13 mouse cellular contexts compared by ENCODE assay signal in genomic region chr17:29199821-29200220, GRCm38 (mm10). TPM values are rescaled to one million over a fixed set of nuclear protein-coding genes. Genes with fewer than 3 reads are reported as not detected.
DNase-seq lines count a peak whose midpoint lies in the region; ATAC-seq and TF ChIP-seq lines count a peak whose summit lies in the region.
"Had no signal": no experiment of that assay in that cellular context is flagged by ENCODE, and none has a peak within 500 bp of the region (broad histone marks: within the 10 kb centered on the region; RNA-seq: fewer than 3 reads in every experiment).

No protein-coding gene starts in this region.

- no peak overlapping the region for H3K9ac ChIP-seq in embryonic facial prominence, embryonic 15.5 days
- H3K9ac ChIP-seq in hindbrain, postnatal 0 days (replicated peaks; ENCODE audit: low read length): no peak overlapping the region
- peak overlapping the region; percentile 38; the same call in 1 of the 2 replicates for H3K9ac ChIP-seq in midbrain, embryonic 16.5 days (ENCODE audit: low read depth, low read length)
- H3K9ac ChIP-seq: intestine, embryonic 15.5 days; liver, embryonic 14.5 days had no signal

- H3K4me2 ChIP-seq in embryonic facial prominence, embryonic 15.5 days (replicated peaks): no peak overlapping the region
- no peak overlapping the region for H3K4me2 ChIP-seq in hindbrain, postnatal 0 days (ENCODE audit: low read depth, low read length)
- no peak overlapping the region for H3K4me2 ChIP-seq in midbrain, embryonic 16.5 days (ENCODE audit: low read length)
- H3K4me2 ChIP-seq: intestine, embryonic 15.5 days had no signal

- WGBS in embryonic facial prominence, embryonic 15.5 days: 21% methylated on average over 6 of the region's 7 CpGs
- 45% methylated on average over 6 of the region's 7 CpGs for WGBS in hindbrain, postnatal 0 days
- 22% methylated on average over 6 of the region's 7 CpGs for WGBS in midbrain, embryonic 16.5 days

- 0 out of 2 replicates have a peak, but pooled peaks cover 4% of the 10 kb centered on the region for H3K27me3 ChIP-seq in embryonic facial prominence, embryonic 15.5 days
- H3K27me3 ChIP-seq in hindbrain, postnatal 0 days (ENCODE audit: insufficient read depth, low read length): no peaks in the 10 kb centered on the region
- no peaks in the 10 kb centered on the region for H3K27me3 ChIP-seq in midbrain, embryonic 16.5 days (ENCODE audit: control insufficient read depth, insufficient read depth, low read depth, low read length)
- H3K27me3 ChIP-seq: intestine, embryonic 15.5 days had no signal

- no peak overlapping the region for H3K4me3 ChIP-seq in layer of hippocampus, adult 2 months
- no peak overlapping the region for H3K4me3 ChIP-seq in embryonic facial prominence, embryonic 15.5 days (replicated peaks)
- H3K4me3 ChIP-seq in hindbrain, postnatal 0 days (ENCODE audit: low read length): no peak overlapping the region
- H3K4me3 ChIP-seq in midbrain, embryonic 16.5 days (ENCODE audit: low read depth, low read length): no peak overlapping the region
- H3K4me3 ChIP-seq: intestine, embryonic 15.5 days had no signal

- H3K9me3 ChIP-seq in embryonic facial prominence, embryonic 15.5 days (replicated peaks): no peaks in the 10 kb centered on the region
- no peaks in the 10 kb centered on the region for H3K9me3 ChIP-seq in hindbrain, postnatal 0 days (ENCODE audit: low read length)
- no peaks in the 10 kb centered on the region for H3K9me3 ChIP-seq in midbrain, embryonic 16.5 days (replicated peaks; ENCODE audit: control insufficient read depth, low read length, poor library complexity, severe bottlenecking)
- H3K9me3 ChIP-seq: intestine, embryonic 15.5 days had no signal

- TF ChIP-seq CTCF in layer of hippocampus, adult 2 months (conservative IDR thresholded peaks at IDR 0.05): no peak
- TF ChIP-seq CTCF in hindbrain, postnatal 0 days (IDR thresholded peaks at IDR 0.05; ENCODE audit: low read depth): no peak

- peak overlapping the region; percentile 5; the same call in 1 of the 2 replicates for H3K27ac ChIP-seq in layer of hippocampus, adult 2 months
- peak overlapping the region; percentile 83 for H3K27ac ChIP-seq in embryonic facial prominence, embryonic 15.5 days (replicated peaks)
- H3K27ac ChIP-seq in hindbrain, postnatal 0 days: peak overlapping the region; percentile 45; the same call in 1 of the 2 replicates
- peak overlapping the region; percentile 75 for H3K27ac ChIP-seq in midbrain, embryonic 16.5 days (ENCODE audit: low read length)
- H3K27ac ChIP-seq: intestine, embryonic 15.5 days; liver, embryonic 14.5 days; macrophage had no signal

- no peaks in the 10 kb centered on the region for H3K36me3 ChIP-seq in embryonic facial prominence, embryonic 15.5 days
- no peaks in the 10 kb centered on the region for H3K36me3 ChIP-seq in hindbrain, postnatal 0 days (ENCODE audit: insufficient read depth, low read length)
- no peaks in the 10 kb centered on the region for H3K36me3 ChIP-seq in midbrain, embryonic 16.5 days (ENCODE audit: control insufficient read depth, insufficient read depth, low read length)
- H3K36me3 ChIP-seq: intestine, embryonic 15.5 days had no signal

- ATAC-seq in embryonic facial prominence, embryonic 15.5 days (ENCODE audit: insufficient number of reproducible peaks, low FRiP score, low TSS enrichment, low read depth): no peak
- ATAC-seq in hindbrain, postnatal 0 days: no peak; the same call in 1 of the 2 replicates
- no peak for ATAC-seq in midbrain, embryonic 16.5 days
- no peak for ATAC-seq in megakaryocyte-erythroid progenitor cell, adult 5-6 weeks (replicated peaks; ENCODE audit: low FRiP score, low TSS enrichment, poor library complexity, severe bottlenecking)
- ATAC-seq: intestine, embryonic 15.5 days had no signal

- peaks cover 12% of the 10 kb centered on the region for H3K4me1 ChIP-seq in embryonic facial prominence, embryonic 15.5 days
- no peaks in the 10 kb centered on the region for H3K4me1 ChIP-seq in hindbrain, postnatal 0 days (ENCODE audit: insufficient read depth, low read length)
- H3K4me1 ChIP-seq in midbrain, embryonic 16.5 days (ENCODE audit: control insufficient read depth, insufficient read depth, low read length): peaks cover 12% of the 10 kb centered on the region
- H3K4me1 ChIP-seq: intestine, embryonic 15.5 days had no signal

- DNase-seq in layer of hippocampus, adult 2 months (ENCODE audit: low spot score in 2 of 2): no peak
- DNase-seq in layer of hippocampus, adult 8-10 months (ENCODE audit: low spot score in 2 of 2): no peak
- DNase-seq in hindbrain, postnatal 0 days (ENCODE audit: low spot score): no peak
- DNase-seq in adipocyte (ENCODE audit: low spot score): no peak
- DNase-seq in lung, adult 18-20 months: no peak
- DNase-seq: gastrocnemius, postnatal 25 days; kidney, postnatal 25 days had no signal

RNA-seq across cellular contexts. Expression of gene Cpne5, which starts 38.1 kb away (rescaled TPM):
- 10 to 100 TPM; 34.0 to 36.3 TPM for total RNA-seq in layer of hippocampus, adult 2 months (2021)
- 10 to 100 TPM; 26.5 to 35.8 (median 29.7) TPM for total RNA-seq in layer of hippocampus, adult 8-10 months (2022)
- polyA plus RNA-seq in embryonic facial prominence, embryonic 15.5 days (2015; fragmentation: Nextera tagmentation; extraction: Ambion mirVana): 27.6 and 28.9 TPM in 2 replicates
- total RNA-seq in hindbrain, postnatal 0 days (2014; rRNA removed): 56.1 and 65.8 TPM in 2 replicates
- 56.6 and 61.6 TPM in 2 replicates for polyA plus RNA-seq in hindbrain, postnatal 0 days (2015; fragmentation: Nextera tagmentation; extraction: Ambion mirVana)
- 43.6 and 55.8 TPM in 2 replicates for polyA plus RNA-seq in midbrain, embryonic 16.5 days (2015; fragmentation: Nextera tagmentation; extraction: Ambion mirVana)
- 0.17 TPM in 1 of 2 replicates, not detected in the other for total RNA-seq in megakaryocyte-erythroid progenitor cell, adult 5-6 weeks (2014; fragmentation: Nextera tagmentation)
- 0.38 TPM in 1 of 2 replicates, not detected in the other for total RNA-seq in megakaryocyte-erythroid progenitor cell, adult 5-6 weeks (2017)
- polyA plus RNA-seq: macrophage had no signal

Comparison
In these comparisons a context has a peak if more than half of its experiments do, and no peak if none do; other contexts are left out.
1. H3K27ac ChIP-seq: peak in every context shown above with its lines; median percentile 83 in embryonic facial prominence, embryonic 15.5 days; 75 in midbrain, embryonic 16.5 days; 45 in hindbrain, postnatal 0 days; 5 in layer of hippocampus, adult 2 months.
2. RNA of gene Cpne5, which starts 38.1 kb away (total RNA-seq): 56.1 to 65.8 TPM in hindbrain, postnatal 0 days, 34.0 to 36.3 TPM in layer of hippocampus, adult 2 months and 26.5 to 35.8 TPM in layer of hippocampus, adult 8-10 months; 0.17 to 0.38 TPM in megakaryocyte-erythroid progenitor cell, adult 5-6 weeks; every median in the first group is over 10 times any median in the second.